Mouse (Mus musculus): ENCODE measurements around the gene Hoxd13.

DNA sequence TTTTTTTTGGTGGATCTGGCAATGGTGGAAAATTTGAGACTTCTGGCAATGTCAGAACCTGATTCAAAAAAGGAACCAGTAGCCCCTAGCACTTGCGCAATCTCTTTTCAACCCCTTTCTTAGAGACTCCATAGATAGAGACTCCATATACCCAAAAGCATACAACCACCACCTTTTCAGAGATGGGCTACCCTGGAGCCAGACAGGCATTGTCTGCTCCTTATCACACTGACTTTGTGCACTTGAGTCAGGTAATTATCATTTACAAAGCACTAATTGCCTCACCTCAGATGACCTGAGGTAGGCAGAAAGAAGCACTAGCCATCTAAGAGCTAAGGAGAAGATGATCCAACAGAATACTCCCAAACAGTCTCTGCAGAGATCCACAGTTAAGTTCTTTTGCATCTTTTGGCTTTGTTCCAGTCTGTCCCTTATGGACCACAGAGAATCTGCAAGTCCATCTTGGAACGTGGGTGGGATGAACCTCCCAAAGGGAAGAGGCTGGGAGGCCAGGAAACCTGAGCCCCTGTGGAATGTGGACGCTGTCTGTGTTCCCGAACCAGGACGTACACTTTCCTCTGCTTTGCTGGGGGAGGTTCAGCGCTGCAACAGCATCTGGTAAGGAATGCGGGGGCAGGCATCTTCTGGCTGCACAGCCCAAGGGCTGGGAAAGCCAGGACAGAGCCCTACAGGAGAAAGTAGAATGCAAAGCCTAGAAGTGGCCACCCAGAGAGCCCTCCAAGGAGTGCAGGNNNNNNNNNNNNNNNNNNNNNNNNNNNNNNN lies 20.8 kb upstream of the Hoxd13 start:
- no peak for TF ChIP-seq POLR2A (IDR thresholded peaks at IDR 0.05; ENCODE audit: insufficient read depth, low read depth, low read length)
- no peak for TF ChIP-seq CTCF (IDR thresholded peaks at IDR 0.05)

All from heart, adult 2 months (tissue).